Mouse (Mus musculus) gastrocnemius, postnatal 14 days (tissue): ENCODE measurements around the gene Gm15737. TPM values are rescaled to one million over a fixed set of nuclear protein-coding genes. Genes with fewer than 3 reads are reported as not detected.

ENCODE experiments used
- DNase-seq: peaks from one replicate; pipeline ENCODE4 v3.0.0; 2021; ENCODE audit warnings: mixed read lengths
- intact Hi-C: fragments of 180-260 bp; cut with DNase I; formaldehyde crosslinking; loops from one replicate; pipeline ENCODE4 v1.15.1; 2025; ENCODE audit warnings: low total_unique reads
- total RNA-seq, 2 experiments: library from RNA; stranded (reverse); gene quantifications; 2 replicates each; pipeline ENCODE4 v1.2.3; 2021

Gm15737 gene
- total RNA-seq, 2 experiments from 2014 or later = 0.64 to 0.80 TPM

GRCm38 (mm10) chr6:92871813-92872212 is 2.7 kb downstream of the Gm15737 start:
- intact Hi-C loops = no loop called here
- DNase-seq = no peak

GRCm38 (mm10) chr6:92872766-92873165 is 3.6 kb downstream of the Gm15737 start:
- DNase-seq = no peak
- intact Hi-C loops = no loop called here

GRCm38 (mm10) chr6:92874854-92875253 is 5.7 kb downstream of the Gm15737 start:
- DNase-seq = no peak
- intact Hi-C loops = no loop called here

DNA sequence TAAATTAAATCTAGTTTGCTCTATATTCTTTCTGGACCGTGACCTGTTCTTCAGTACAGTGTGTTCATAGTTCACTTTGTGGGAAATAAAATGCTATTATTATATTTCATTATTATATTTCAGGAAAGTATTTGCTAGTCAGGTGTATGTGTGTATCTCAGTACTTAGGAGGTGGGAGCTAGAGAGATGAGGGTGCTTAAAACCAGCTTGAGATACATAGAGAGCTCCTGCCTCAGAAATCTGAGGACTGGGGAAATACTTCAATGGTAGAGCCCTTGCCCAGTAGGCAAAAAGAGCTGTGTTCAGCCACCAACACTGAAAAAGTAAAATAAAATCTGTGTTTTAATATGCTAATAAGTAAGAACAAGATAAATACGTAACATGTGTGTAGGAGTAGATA is 6.2 kb downstream of the Gm15737 start:
- DNase-seq = no peak
- intact Hi-C loops = no loop called here

DNA sequence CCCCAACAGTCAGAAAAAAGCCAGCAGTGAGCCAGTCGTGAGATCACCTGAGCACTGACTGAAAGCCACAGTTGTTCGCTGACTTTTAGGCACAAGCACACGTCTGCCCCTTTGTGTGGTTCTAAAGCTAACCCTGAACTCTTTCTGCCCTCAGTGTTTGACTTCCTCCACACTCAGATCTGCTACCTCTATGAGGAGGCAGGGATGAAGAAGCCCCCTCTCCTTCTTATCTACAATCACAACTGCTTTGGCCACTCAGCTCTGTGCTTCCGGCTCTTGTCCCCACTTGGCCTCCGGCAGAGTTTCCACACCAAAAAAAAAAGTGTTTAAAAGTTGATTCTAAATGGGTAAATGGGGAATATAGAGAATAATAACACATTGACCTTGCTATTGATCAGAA is 7.0 kb downstream of the Gm15737 start:
- intact Hi-C loops = no loop called here
- no peak for DNase-seq

DNA sequence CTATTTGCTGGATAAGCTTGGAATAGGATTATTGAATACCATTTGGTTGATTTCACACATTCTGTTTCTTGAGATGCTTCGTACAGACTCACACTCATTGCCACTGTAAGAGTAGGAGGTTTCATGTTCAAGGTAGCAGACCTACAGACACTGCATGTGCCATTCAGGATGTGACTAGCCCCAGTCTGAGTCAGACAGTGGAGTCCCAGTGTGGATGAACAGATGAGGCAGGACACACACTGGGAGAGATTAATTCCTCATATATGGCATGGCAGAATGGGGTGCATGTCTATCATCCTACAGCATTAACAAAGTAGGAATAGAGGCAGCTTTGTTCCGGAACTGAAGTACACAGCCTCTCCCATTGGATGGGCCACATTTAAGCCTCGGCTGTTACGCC is 8.1 kb downstream of the Gm15737 start:
- intact Hi-C loops = no loop called here
- no peak for DNase-seq

GRCm38 (mm10) chr6:92878771-92879170 is 9.6 kb downstream of the Gm15737 start:
- no peak for DNase-seq
- intact Hi-C loops = no loop called here

DNA sequence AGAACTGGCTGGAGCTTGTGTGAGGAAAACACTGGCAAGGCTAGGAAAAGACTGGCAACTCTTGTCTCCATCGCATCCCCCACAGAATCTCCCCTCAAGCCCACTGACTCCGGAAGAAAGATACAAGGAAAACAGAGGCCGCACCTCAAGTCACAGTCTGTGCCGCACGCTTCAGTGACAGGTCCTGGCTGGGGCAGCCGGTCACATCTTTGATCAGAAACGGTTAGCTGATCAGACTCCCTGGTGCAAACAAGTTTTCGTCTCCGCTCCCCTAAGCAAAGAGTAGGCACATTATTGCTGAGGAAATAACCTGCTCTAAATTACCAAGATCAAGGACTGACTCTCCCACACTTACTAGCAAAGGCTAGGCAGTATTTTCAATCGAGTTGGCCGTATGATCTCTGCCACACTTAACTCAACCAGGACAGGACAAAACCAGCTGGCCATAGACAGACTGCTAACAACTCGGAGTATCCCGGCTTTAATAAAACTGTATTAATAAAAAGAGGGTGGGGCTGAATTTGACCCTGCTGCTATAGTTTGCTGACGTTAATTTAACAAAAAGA is 10.6 kb downstream of the Gm15737 start:
- DNase-seq = no peak
- intact Hi-C loops = no loop called here

DNA sequence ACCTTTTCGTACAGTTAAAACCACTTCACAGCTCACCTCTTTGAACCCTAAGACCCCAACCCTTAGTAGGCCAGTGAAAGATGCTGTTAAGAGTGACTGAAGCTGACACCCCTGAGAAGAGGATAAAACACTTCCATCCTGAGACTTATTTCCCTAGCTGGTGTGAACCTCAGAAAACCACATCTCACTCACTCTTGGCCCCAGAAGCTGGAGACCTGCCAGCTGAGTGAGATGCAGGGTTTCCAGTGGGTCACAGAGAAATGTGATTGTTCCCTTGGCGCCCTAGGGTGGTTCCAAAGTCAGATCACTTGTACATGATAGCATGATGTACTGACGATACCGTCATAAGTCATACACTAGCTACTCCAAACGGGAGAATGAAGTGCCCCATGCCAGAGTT is 13.3 kb downstream of the Gm15737 start:
- intact Hi-C loops = no loop called here
- DNase-seq = peak; percentile 8

DNA sequence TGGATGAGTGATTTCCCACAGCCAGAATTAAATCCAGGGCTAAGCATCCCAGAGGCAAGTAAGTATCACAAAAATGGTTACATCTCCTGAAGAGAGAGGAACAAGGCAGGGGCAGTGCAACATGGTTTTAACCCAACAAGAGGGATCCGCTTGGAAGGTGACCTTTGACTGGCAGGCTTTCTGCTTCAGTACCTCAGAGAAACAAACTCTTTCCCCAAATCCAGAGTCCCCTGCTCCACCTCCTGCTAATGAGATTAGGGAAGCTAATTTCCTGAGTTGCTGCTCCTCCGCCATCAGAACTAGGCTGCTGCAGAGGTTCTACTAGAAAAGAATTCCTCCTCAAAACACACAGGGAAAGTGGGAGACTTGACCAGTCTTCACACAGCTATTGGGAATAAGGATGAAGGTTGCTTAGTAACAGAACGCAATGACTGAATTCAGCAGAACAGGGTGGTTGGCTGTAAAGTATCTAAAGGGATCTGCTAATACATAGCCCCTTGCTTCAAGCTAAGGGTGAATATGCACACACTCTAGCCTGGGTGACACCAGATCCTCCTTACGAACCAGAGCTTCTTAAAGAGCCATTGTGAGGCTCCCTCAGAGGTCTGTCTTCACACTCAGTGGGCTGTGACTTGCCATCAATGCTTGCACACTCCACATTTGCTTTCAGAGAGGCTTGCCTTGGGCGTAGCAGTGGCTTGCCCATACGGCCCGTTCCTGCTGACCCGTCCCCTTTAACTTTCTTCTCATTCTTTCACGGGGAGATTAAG is 14.2 kb downstream of the Gm15737 start:
- intact Hi-C loops = no loop called here
- no peak for DNase-seq

GRCm38 (mm10) chr6:92891535-92891934 is 22.4 kb downstream of the Gm15737 start:
- no peak for DNase-seq
- intact Hi-C loops = no loop called here

- intact Hi-C loops = no loop called here
These were observed 34.9 kb downstream of the Gm15737 start for GRCm38 (mm10) chr6:92904037-92904436.

GRCm38 (mm10) chr6:92904491-92904890 is 35.3 kb downstream of the Gm15737 start:
- intact Hi-C loops = no loop called here
- DNase-seq = no peak

More at GRCm38 (mm10) chr6:92904037-92904436, 34.9 kb downstream of the Gm15737 start:
- no peak for DNase-seq

GRCm38 (mm10) chr6:92905922-92906321 is 36.8 kb downstream of the Gm15737 start:
- intact Hi-C loops = no loop called here
- DNase-seq = peak; percentile 32

GRCm38 (mm10) chr6:92909361-92909760 is 40.2 kb downstream of the Gm15737 start:
- DNase-seq = peak; percentile 7

GRCm38 (mm10) chr6:92910611-92911010 is 41.5 kb downstream of the Gm15737 start:
- no peak for DNase-seq
- intact Hi-C loops = no loop called here

More at GRCm38 (mm10) chr6:92909361-92909760, 40.2 kb downstream of the Gm15737 start:
- intact Hi-C loops = no loop called here

GRCm38 (mm10) chr6:92920938-92921689 is 52.0 kb downstream of the Gm15737 start:
- no peak for DNase-seq
- intact Hi-C loops = loop anchor here (10.0 kb wide), 1 partner anchor 126 kb away; no protein-coding TSS in a partner anchor

- DNase-seq = no peak
- intact Hi-C loops = loop anchor here (10.0 kb wide), 1 partner anchor 127 kb away; no protein-coding TSS in a partner anchor
These were observed 52.7 kb downstream of the Gm15737 start for GRCm38 (mm10) chr6:92921843-92922242.

GRCm38 (mm10) chr6:92924536-92924935 is 55.4 kb downstream of the Gm15737 start:
- no peak for DNase-seq
- intact Hi-C loops = loop anchor here (10.0 kb wide), 1 partner anchor 130 kb away; no protein-coding TSS in a partner anchor

- DNase-seq = no peak
- intact Hi-C loops = loop anchor here (10.0 kb wide), 1 partner anchor 133 kb away; no protein-coding TSS in a partner anchor
These were observed 59.1 kb downstream of the Gm15737 start for GRCm38 (mm10) chr6:92928261-92928660.
